Mouse (Mus musculus) kidney, postnatal 36 days (tissue): ENCODE data around the gene Muc4.

Experiments
- DNase-seq, 2 experiments: peaks; one replicate each; pipeline ENCODE4 v3.0.0; 2021 to 2022; ENCODE audit warnings: mixed read lengths in 2 of 2

Gene Muc4

DNA sequence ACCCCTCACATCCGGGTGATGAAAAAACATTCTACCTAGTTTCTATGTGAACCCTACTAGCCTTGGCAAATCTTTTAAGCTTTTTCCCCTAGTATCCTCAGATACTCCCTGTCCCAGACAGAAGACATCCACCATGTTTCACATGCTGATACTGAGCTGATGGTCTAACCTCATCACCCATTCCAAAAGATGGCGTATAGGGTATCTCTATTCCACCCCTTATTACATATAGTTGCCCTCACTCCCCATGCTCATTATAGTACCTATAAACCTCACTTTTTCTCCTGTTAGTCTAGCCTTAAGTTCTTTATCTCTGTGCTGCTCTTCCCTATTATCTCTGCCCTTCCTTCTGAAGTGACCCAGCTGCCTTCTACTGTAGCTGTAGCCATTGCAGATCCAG lies at the start of gene Muc4:
Muc4 (plus strand) TSS at position 301 of the 400 bp plus-strand sequence.
- DNase-seq: no peak

DNA sequence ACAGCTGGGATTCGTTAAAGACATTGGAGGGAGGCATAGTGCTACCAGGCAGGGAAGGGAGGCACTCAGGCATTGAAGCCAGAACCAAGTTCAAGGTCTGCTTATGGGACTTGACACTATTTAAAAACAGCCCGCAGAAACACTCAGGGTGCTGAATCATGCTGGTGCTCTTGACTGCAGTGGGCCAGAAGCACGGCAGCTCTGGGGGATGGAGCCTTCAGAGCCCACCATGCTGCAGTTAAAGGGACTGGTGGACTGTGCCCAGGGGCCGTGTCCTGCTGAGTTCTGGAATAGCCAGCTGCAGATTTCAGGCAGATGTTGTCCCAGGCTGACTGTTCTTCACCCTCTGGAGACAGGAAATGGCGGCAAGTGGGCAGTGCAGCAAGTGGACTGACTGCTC lies 49.7 kb upstream of the Muc4 start:
- DNase-seq: no peak

DNA sequence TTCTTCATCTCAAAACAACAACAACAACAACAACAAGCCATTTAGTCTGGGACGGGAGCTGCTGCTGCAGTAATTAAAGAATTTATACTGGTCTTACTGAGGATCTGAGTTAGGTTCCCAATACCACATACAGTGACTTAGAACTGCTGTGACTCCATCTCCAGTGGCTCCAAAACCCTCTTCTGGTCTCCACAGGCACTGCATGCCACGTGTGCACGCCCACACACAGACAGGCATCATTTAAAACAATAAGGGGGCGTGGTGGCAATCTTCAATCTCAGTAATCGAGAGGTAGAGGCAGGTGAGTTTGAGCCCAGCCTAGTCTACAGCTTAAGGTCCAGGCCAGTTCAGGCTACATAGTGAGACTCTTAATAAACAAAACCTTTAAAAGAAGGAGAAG lies 48.5 kb upstream of the Muc4 start:
- no peak for DNase-seq

DNA sequence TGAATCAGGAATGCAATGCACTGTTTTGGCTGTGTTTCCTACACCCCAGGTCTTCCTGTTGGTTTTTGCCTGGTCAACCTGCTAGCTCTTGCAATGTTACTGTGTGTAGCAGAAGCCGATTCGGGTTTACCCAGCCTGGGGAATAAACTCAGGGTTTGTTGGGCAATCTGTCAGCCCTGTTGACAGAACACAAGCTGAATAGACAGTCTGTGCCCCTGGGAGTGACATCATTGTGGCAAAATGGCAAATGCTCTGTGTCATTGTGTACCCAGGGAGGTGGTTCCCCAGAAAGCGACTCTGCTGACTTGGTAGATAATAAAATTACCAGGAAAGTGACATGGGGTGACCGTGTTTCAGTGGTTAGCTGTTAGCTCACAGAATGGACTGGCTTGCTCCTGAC lies 46.9 kb upstream of the Muc4 start:
- no peak for DNase-seq

DNA sequence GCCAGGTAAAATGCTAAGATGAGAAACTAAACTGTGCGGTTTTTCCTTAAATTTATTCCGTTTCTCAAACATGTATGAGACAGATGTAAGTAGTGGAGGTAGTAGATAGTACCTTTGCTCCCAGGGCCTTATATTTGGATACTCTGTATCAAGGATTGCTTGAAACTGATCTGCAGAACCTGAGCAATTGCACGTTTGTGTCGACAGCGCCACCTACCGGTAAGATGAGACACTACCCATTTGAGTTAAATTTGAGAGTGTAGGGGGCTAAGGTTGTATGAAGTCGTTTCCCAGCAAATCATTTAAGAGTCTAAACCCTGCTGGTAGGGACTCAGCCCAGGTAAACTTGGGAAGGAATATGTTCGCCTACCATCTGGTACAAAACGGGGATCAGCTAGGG lies 46.2 kb upstream of the Muc4 start:
- DNase-seq: peak; percentile 56 to 85

DNA sequence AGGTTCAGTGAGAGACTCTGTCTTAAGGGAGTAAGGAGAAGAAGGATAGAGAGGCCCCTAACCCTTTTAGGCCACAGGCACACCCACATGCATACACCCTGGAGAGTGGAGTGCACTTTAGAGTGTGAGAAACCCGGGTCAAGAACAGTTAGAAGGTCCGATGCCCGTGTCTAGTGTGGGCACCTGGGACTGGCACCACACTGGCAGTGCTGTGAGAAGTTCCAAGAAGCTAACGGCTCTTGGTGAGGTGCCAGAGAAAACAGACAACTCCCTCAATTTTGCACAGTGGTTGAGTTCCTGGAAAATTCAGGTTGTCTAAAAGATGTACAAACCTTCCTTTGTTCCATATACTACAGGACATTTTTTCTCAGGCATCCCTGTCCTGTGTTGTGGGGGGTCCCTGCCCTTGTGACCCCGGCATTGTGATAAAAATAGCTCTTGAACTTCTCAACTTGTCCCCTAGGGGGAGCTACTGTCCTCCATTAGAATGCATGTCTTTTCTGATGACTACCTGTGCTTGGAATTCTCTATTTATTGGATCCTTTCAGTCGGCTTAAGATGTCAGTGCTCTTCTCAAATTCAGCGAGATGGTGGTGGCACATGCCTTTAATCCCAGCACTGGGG lies 38.7 kb upstream of the Muc4 start:
- peak in 1 of 2 experiments; percentile 51 for DNase-seq

DNA sequence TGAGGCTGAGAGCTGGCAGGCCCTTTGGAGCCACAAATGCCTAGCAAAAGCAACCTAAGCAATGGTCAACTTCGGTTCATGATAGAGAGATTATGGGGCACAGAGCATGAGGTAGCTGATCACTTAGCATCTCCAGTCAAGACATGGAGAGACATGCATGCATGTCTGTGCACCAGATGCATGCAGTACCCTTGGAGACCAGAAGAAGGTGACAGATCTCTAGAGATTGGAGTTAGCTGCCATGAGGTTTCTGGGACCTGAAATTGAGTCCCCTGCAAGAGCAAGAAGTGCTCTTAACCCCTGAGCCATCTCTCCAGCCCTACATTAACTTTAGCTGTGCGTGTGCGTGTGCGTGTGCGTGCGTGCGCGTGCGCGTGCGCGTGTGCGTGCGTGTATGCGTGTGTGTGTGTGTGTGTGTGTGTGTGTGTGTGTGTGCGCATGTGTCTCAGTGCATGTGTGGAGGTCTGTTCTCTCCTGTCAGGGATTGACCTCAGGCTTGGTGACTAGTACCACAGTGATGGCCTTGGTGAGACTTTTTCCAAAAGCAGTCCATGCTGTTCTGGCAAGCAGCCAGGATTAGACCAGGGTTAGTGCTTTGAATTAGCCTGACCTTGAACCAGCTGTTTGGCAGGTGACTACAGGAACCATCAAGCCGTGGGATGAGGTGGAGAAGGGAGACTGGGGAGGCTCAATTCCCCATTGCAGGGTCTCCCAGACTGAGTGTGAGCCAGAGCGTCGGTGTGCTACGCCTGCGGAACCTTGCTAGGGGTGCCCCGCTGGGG lies 37.8 kb upstream of the Muc4 start:
- DNase-seq: peak in 1 of 2 experiments; percentile 30

DNA sequence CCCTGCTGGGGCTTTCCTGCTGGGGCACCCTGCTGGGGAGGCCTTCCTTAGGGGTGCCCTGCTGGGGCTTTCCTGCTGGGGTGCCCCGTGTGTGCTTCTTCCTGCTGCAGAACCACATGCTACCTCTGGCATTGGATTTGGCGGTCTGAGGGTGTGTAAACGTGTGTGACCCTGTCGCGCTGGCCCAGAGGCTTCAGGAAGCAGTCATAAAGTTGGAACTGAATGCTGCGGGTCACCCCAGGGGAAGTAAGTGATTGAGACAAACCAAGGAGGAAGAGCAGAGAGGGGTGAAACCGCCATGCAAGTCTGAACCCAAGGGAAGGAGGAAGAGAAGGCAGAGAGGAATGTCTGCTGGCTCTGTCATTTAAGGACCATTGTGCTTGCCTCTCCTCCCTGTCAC lies 37.1 kb upstream of the Muc4 start:
- DNase-seq: no peak

DNA sequence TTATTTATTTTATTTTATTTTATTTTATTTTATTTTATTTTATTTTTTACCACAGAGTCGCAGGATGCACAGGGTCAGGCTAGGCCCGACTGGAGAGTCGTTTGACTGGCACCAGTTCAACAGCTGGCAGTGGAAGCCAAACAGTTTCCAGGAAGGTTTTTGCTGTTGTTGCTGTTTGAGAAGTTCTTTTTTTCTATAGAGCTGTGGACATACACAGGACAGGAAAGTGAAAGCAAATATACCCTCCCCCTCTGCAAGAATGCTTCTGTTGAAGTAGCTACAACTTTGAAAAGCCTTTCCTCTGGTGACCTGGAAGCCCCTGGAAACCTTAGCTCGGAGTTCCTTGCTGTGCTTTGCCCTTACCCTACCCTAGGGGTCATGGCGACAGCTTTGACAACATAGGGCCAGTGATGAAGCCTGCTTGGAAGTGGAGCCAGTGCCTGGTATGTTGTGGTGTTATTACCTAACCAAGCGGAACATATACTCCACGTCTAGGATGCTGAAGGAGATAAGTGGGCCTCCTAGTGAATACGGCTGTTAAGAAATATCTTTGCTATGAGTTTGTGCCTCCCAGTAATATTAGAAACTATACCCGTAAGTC lies 32.3 kb upstream of the Muc4 start:
- peak in 1 of 2 experiments; percentile 42 for DNase-seq

DNA sequence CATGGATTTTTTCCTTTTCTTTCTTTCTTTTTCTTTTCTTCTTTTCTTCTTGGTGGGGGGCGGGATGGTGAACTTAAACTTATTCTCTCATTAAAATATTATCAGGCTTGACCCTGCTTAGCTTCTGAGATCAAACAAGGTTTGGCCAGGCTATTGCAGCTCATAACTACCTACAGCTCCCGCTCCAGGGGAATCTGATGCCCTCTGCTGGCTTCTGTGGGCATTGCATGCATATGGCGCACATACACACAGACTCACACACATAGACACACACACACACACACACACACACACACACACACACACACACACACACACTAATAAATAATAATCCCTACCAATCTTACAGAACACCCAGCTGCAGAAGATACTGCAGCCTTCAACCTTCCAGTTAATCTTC lies 30.1 kb upstream of the Muc4 start:
- no peak for DNase-seq

DNA sequence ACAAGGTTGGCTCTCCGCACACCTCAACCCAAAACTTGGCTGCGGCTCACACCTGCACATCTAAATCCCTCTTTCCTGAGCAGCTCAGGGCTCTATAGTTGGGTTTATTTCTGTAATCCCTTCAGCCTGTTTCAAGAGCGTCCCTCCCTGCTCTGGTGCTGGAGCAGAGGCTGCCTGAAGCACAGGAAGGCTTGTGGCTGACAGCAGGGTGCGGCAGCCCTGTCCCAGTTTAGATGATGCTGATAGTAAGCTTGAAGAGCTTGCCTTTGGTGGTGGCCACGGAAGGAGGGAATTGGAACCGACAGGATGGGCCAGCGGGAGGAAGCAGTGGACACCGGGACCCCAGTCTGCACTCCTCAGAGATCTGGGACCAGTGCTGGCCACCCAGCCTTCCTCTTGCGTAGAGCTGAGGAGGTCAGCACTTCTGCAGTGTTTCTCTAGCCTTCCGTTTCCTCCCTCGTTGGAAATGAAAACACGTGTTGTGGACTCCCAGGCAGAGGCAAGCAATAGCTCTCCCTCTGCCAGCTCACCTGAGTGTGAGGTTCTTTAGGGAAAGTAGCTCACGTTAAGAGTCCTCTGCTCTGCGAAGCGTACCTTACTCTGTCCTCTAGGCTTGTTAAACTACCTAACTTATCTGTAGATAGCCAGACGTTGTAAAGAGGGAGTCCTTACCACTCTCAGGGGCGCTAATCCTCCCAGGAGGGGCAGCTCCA lies 28.4 kb upstream of the Muc4 start:
- no peak for DNase-seq

DNA sequence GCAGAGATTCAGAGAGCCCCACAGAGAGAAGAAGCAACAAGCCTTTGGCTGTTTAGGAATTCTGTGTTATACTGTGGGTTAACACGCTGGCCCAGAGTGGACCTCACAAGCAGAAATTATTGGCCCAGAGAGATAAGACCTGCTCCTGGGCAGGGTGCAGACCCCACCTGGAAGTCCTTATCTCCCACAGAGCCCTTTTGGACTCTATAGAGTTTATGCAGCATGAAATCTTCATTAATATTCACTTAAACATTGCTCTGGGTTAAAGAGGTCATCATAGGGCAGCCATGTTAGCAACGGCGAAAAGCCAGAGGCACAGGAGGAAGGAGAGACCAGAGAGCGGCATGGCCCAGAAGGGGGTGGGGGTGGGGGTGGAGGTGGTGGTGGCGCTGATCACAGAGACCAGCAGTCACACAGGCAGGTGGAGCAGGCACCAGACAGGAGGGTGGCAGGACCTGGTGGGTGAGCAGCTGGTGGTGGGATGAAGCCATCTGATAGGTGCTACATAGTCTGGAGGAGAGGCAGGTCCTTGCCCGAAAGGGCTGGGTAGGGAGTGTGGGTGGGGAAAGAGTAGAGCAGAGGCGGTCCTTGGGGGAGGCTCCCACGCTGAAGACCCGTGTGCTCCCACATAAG lies 27.7 kb upstream of the Muc4 start:
- DNase-seq: no peak

DNA sequence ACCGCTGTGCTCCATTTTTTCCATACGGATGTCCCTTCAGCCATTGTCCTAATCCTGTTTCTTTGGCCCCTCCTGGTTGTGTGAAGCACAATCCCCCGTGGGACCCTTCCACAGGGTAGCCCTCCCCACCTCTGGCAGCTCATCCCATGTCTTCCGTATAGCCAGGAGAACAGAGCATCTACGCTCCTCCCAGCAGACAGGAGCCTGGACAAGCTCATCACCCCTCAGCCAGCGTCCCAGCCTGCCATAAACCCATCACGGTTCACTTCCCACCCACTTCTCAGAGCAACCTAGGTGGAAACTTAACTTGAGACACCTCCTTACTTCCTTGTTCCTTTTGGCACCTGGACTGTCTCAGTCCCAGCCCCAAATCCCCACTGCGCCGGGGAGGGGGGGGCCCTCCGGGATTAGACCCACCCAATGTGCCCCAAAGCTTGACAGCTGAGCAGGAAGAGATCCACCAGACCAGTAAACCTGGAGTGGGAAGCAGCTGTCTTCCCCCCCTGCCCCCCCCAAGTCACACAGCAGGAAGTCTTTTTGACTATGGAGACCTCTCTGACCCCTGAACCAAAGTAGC lies 27.1 kb upstream of the Muc4 start:
- DNase-seq: no peak

DNA sequence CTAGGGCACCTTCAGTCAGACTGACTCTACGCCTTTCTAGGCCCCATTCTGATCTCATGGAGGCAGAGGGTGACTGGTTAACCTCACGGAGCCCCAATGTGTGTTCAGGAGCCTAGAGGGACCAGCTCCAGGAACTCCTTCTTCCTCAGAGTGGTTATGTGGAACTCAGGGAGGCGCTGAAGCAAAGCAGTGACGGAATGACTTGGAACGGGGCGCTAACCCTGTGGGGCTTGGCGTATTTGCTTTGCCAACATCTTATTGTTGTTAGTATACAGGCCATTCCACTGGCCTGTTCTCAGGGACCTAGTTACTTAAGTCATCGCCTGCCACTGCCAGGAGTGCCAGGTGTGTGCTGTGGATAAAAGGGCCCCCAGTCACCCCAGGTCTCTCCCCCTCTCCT lies 26.6 kb upstream of the Muc4 start:
- DNase-seq: peak in 1 of 2 experiments; percentile 19

DNA sequence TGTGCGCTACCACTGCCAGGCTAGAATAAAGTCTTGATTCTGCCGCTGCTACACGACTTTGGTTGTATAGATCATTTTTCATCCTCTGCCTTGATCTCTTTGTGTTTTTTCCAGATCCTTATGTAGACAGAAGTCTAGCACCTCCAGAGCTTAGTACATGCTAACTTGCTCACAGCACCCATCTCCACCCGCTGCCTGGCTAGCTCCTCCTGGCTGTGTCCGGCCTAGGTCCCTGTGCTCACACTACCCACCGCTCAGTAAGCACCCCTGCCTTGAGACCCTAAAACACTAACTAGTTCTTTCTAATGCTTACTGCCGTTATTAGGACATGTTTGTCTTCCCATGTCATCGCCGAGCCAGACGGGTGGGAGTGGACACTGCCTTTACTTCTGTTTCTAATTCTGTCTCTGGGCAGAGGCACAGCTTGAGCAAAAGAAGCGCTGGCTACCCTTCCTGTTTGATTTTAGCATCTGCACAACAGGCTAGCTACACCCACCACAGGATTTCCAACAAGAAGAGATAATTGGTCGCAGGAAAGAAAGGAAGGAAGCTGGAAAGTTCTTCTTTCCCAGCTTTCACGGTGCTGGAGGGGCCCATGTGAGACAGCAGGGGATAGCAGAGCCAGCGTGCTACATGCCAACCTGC lies 25.1 kb upstream of the Muc4 start:
- no peak for DNase-seq

DNA sequence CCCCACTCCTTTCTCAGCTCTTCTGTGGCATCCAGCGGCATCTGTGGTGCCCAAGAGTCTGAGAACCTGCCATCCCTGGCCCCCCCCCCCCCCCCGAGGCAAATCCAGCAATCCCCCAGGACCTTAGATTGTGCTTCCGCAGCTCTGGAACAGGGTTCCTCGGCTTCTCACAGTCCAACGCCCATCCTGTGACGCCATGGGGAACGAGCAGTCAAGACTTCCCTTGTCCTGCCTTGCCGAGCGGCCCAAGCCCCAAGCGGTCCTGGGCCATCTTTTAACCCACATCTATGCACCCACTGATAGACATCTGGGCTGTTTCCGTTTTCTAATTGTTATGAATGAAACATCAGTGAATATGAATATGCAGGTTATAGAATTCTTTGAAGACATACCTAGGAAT lies 23.5 kb upstream of the Muc4 start:
- DNase-seq: no peak

DNA sequence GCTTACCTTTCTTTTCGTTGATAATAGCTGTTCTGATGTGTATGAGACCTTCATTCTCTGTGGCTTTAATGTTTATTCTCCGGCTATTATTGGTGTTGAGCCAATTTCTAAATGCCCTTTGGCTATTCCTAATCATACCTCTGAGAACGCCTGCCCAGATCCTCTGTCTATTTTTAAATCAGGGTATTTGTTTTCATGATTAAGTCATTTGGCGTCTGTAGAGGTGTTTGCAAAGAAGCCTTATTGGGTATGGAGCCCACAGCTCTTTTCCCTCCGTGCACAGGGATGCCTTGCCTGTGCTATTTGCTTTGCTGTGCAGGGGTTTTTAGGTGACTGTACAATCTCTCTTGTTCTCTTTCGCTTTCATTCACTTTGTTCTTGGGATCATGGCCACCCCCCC lies 22.1 kb upstream of the Muc4 start:
- no peak for DNase-seq

DNA sequence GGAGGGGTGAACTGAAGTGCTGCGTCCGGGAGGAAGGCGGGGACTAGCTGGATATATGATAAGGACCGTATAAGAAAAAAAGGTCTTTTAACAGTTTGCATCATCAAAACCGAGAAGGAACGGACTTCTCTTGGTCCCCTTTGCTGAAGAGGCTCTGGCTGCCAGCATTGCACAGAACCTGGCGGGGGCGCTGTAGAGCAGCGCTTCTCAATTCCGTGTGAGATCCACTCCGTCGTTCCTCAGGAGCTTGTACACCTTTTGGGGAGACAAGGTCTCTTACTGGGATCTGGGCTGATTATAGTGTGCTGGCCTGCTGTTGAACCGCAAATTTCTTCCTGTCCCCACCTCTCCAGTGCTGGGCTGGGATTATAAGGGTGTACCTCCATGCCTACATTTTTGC lies 20.3 kb upstream of the Muc4 start:
- peak in 1 of 2 experiments; percentile 34 for DNase-seq

DNA sequence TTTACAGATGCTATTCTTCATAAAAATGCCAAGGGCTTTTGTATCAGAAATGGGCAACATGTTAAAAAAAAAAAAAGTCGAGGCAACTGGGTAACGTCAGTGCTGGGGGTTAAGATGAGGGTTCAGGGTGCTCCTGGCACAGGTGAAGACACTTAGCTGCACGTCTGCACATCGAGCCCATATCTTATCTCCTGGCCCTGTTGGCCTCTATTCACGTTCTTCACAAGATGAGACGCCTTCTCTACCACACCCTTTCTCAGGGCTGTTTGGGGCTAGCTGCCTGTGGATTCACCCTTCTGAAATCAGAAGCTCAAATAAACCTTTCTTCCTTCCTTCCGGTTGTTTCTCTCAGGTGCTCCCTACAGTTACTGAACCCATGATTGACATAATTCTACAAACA lies 12.5 kb upstream of the Muc4 start:
- no peak for DNase-seq

DNA sequence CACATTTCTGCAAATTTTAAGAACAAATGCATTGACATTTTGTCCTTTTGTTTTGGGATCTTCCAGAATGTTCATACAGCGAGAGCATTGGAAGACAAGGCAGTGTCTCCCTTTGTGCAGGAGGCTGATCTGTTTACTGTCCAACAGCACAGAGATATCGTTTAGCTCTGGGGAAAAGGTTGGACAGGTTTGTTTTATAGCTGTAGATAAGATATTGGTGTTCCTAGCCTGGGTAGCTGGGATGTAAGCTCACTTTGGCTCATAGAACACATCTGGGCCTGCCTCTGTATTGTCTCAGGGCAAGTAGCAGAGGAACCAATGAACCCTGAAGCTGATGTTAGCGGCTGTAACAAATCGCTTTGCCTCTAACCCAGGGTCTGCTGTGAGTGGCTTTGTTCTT lies 11.9 kb upstream of the Muc4 start:
- DNase-seq: no peak

DNA sequence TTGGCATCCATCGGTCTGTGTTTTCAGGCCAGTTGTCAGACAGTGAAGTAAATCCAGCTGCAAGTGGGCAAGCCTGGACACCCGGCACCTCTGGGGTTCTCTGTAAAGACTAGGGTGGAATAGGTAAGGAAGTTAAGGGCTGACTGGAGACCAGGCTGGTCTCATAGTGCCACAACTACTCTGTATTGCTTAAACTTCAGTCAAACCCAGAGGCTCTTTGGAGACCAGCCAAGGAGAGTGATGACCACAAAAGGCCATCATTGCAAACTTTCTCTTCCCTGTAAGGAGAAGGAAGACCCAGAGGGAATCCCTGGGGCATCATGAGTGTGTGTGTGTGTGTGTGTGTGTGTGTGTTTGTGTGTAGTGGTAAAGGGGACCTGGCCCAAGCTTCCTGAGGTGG lies 11.4 kb upstream of the Muc4 start:
- no peak for DNase-seq

DNA sequence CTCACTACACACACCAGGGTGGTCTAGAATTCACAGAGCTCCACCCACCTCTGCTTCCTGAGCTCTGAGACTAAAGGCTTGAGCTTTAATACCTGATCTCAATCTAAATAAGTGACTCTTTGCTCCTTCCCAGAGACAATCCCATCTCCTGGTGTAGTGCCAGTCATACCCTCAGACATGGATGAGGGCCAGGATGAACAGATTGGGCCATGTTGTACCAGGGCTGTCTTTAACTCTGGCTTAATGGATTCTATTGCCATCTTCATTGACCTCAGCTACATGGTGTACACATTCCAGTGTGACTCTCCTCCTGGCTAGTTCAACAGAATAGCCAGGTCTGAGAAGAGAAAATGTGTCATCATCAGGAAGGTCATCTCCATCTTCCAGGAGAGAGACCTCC lies 9.2 kb upstream of the Muc4 start:
- no peak for DNase-seq
